Mouse (Mus musculus) liver, adult 2 months (tissue): Measurements from ENCODE around the gene Fry. TPM values are rescaled to one million over a fixed set of nuclear protein-coding genes. Genes with fewer than 3 reads are reported as not detected.

Experiments used
- DNase-seq: peaks from one replicate; pipeline ENCODE4 v3.0.0-alpha.2; 2011; ENCODE audit warnings: low read depth, low spot score; ENCODE audit errors: extremely low read depth
- H3K27ac ChIP-seq: fragments of 200-500 bp; replicated peaks from 2 replicates; pipeline ENCODE4 v1.5.1; 2012; ENCODE audit warnings: low read depth, mild to moderate bottlenecking, control low read depth, inconsistent platforms, low read length; ENCODE audit not compliant: insufficient read depth
- H3K27me3 ChIP-seq: fragments of 200-500 bp; 2 replicates; pipeline ENCODE4 v1.6.1; 2012; ENCODE audit warnings: mild to moderate bottlenecking, moderate library complexity, low read length, inconsistent platforms; ENCODE audit not compliant: control insufficient read depth, insufficient read depth
- H3K36me3 ChIP-seq: fragments of 200-500 bp; 2 replicates; pipeline ENCODE4 v1.6.1; 2012; ENCODE audit warnings: low read length, inconsistent platforms; ENCODE audit not compliant: control insufficient read depth, insufficient read depth
- H3K4me1 ChIP-seq: fragments of 200-500 bp; 2 replicates; pipeline ENCODE4 v1.6.1; 2011; ENCODE audit warnings: low read length; ENCODE audit not compliant: control insufficient read depth, insufficient read depth
- H3K4me3 ChIP-seq: fragments of 200-500 bp; 2 replicates; pipeline ENCODE4 v1.5.1; 2011; ENCODE audit warnings: low read depth, mild to moderate bottlenecking, control low read depth, low read length, moderate library complexity; ENCODE audit not compliant: insufficient read depth
- H3K79me2 ChIP-seq: fragments of 200-500 bp; 2 replicates; pipeline ENCODE4 v1.6.1; 2012; ENCODE audit warnings: inconsistent platforms, mild to moderate bottlenecking, low read length, moderate library complexity; ENCODE audit not compliant: control insufficient read depth, insufficient read depth
- H3K9ac ChIP-seq: fragments of 200-500 bp; 2 replicates; pipeline ENCODE4 v1.6.1; 2012; ENCODE audit warnings: low read depth, mild to moderate bottlenecking, control low read depth, inconsistent platforms, low read length
- CTCF ChIP-seq: fragments of 200-500 bp; IDR thresholded peaks from 2 replicates; pipeline ENCODE4 v1.5.1; 2011; ENCODE audit warnings: low read depth, low read length, control low read depth
- POLR2A ChIP-seq: fragments of 200-500 bp; IDR thresholded peaks from 2 replicates; pipeline ENCODE4 v1.6.1; 2011; ENCODE audit warnings: low read length, control low read depth; ENCODE audit not compliant: insufficient read depth; ENCODE audit errors: extremely low read depth
- WGBS: fragments of 180-500 bp; shearing (Covaris S2); methylation state at CpG from one replicate; pipeline ENCODE4 v1.1.7; 2018; 5-methylcytosine and 5-hydroxymethylcytosine counted together
- polyA plus RNA-seq: library from polyadenylated mRNA; depleted of rRNA; stranded (reverse); fragments of >200 nt; gene quantifications from 2 replicates; pipeline ENCODE4 v1.2.3, GENCODE M21; 2012
- total RNA-seq: library from RNA; depleted of rRNA; stranded (reverse); fragments of >200 nt; gene quantifications from 2 replicates; pipeline ENCODE4 v1.2.3, GENCODE M21; 2014

The Fry gene
- total and polyA plus RNA-seq, 2 experiments, result 0.62 to 1.8 TPM

GRCm38 (mm10) chr5:150188031-150188430 lies 69.6 kb downstream of the Fry start:
- no peak for TF ChIP-seq CTCF
- TF ChIP-seq POLR2A, result no peak
- DNase-seq, result no peak
- Histone ChIP-seq H3K27me3 (peaks cover 5% of the 10 kb centered on the region), H3K4me3 (no peak overlapping the region), H3K9ac (no peak overlapping the region), H3K79me2 (no peaks in the 10 kb centered on the region), H3K4me1 (no peaks in the 10 kb centered on the region), H3K27ac (no peak overlapping the region), H3K36me3 (no peaks in the 10 kb centered on the region)
- WGBS, result 90% methylated on average over 4 of the region's 4 CpGs

GRCm38 (mm10) chr5:150190454-150191358 lies 72.3 kb downstream of the Fry start:
- Histone ChIP-seq H3K9ac (no peak overlapping the region), H3K36me3 (no peaks in the 10 kb centered on the region), H3K27ac (no peak overlapping the region), H3K4me3 (no peak overlapping the region), H3K4me1 (peaks cover 1% of the 10 kb centered on the region; the same call in 1 of the 2 replicates), H3K27me3 (peaks cover 5% of the 10 kb centered on the region), H3K79me2 (no peaks in the 10 kb centered on the region)
- 92% methylated on average over 4 of the region's 4 CpGs for WGBS
- no peak for TF ChIP-seq POLR2A
- TF ChIP-seq CTCF, result no peak
- DNase-seq, result no peak

GRCm38 (mm10) chr5:150195514-150196210 lies 77.2 kb downstream of the Fry start:
- Histone ChIP-seq H3K27me3 (peaks cover under 1% of the 10 kb centered on the region), H3K9ac (no peak overlapping the region), H3K4me3 (peak overlapping the region; percentile 7), H3K4me1 (peaks cover 1% of the 10 kb centered on the region; the same call in 1 of the 2 replicates), H3K27ac (no peak overlapping the region), H3K79me2 (no peaks in the 10 kb centered on the region), H3K36me3 (no peaks in the 10 kb centered on the region)
- 7% methylated on average over 22 of the region's 22 CpGs for WGBS
- TF ChIP-seq CTCF, result no peak
- no peak for TF ChIP-seq POLR2A
- DNase-seq, result peak; percentile 44

GRCm38 (mm10) chr5:150196211-150196585 lies 77.8 kb downstream of the Fry start:
- peak; percentile 56 for DNase-seq

GRCm38 (mm10) chr5:150196881-150197311 lies 78.5 kb downstream of the Fry start:
- Histone ChIP-seq H3K27me3 (no peaks in the 10 kb centered on the region), H3K79me2 (no peaks in the 10 kb centered on the region), H3K9ac (no peak overlapping the region), H3K4me3 (no peak overlapping the region), H3K27ac (no peak overlapping the region), H3K4me1 (peaks cover 1% of the 10 kb centered on the region; the same call in 1 of the 2 replicates), H3K36me3 (no peaks in the 10 kb centered on the region)
- no peak for DNase-seq
- no peak for TF ChIP-seq CTCF
- no peak for TF ChIP-seq POLR2A
- WGBS, result 33% methylated on average over 6 of the region's 6 CpGs

More at GRCm38 (mm10) chr5:150196211-150196585, 77.8 kb downstream of the Fry start:
- H3K27me3 ChIP-seq, result no peaks in the 10 kb centered on the region
- no peaks in the 10 kb centered on the region for H3K36me3 ChIP-seq
- no peaks in the 10 kb centered on the region for H3K79me2 ChIP-seq
- peaks cover 1% of the 10 kb centered on the region; the same call in 1 of the 2 replicates for H3K4me1 ChIP-seq
- WGBS, result 2% methylated on average over 6 of the region's 6 CpGs
- H3K27ac ChIP-seq, result no peak overlapping the region
- peak overlapping the region; percentile 7 for H3K4me3 ChIP-seq
- TF ChIP-seq POLR2A (no peak), CTCF (no peak)
- H3K9ac ChIP-seq, result no peak overlapping the region
